Mouse (Mus musculus) intestine, postnatal 0 days (tissue): ENCODE measurements at regions not wholly inside any gene's neighbourhood (a gene's known extent, or its start where the extent isn't known, plus 50 kb on each side); places are given as distances from the start of the nearest gene placed in this dataset.

Experiments used
- ATAC-seq: fragments of 200-750 bp; cut with Nextera tagmentation; 2 replicates; pipeline ENCODE4 v1.8.0; 2017; ENCODE audit warnings: mild to moderate bottlenecking, moderate TSS enrichment, moderate library complexity
- H3K27ac ChIP-seq: fragments of 300-500 bp; sonication (generic); 2 replicates; pipeline ENCODE4 v1.5.1; 2014; ENCODE audit warnings: mild to moderate bottlenecking, low read depth, low read length, moderate library complexity
- H3K27me3 ChIP-seq: fragments of 300-500 bp; sonication (generic); replicated peaks from 2 replicates; pipeline ENCODE4 v1.6.1; 2014; ENCODE audit warnings: low read length, mixed read lengths; ENCODE audit not compliant: control insufficient read depth, insufficient read depth
- H3K36me3 ChIP-seq: fragments of 300-500 bp; sonication (generic); 2 replicates; pipeline ENCODE4 v1.6.1; 2014; ENCODE audit warnings: mild to moderate bottlenecking, moderate library complexity; ENCODE audit not compliant: control insufficient read depth, insufficient read depth
- H3K4me1 ChIP-seq: fragments of 300-500 bp; sonication (generic); replicated peaks from 2 replicates; pipeline ENCODE4 v1.6.1; 2014; ENCODE audit warnings: antibody characterized with exemption, low read length, mixed read lengths; ENCODE audit not compliant: control insufficient read depth, insufficient read depth
- H3K4me2 ChIP-seq: fragments of 300-500 bp; sonication (generic); replicated peaks from 2 replicates; pipeline ENCODE4 v1.6.1; 2014; ENCODE audit warnings: low read depth, mild to moderate bottlenecking, moderate library complexity
- H3K4me3 ChIP-seq: fragments of 300-500 bp; sonication (generic); 2 replicates; pipeline ENCODE4 v1.5.1; 2014; ENCODE audit warnings: low read depth, low read length
- H3K9ac ChIP-seq: fragments of 300-500 bp; sonication (generic); 2 replicates; pipeline ENCODE4 v1.6.1; 2014; ENCODE audit warnings: mild to moderate bottlenecking, low read depth, low read length
- H3K9me3 ChIP-seq: fragments of 300-500 bp; sonication (generic); 2 replicates; pipeline ENCODE4 v1.6.1; 2016; ENCODE audit warnings: mixed run types; ENCODE audit not compliant: control insufficient read depth
- CTCF ChIP-seq: sonication (generic); IDR thresholded peaks from 2 replicates; pipeline ENCODE4 v1.5.1; 2016; ENCODE audit warnings: low read depth, mild to moderate bottlenecking, control low read depth, antibody characterized with exemption, moderate library complexity
- WGBS: fragments of 180-500 bp; shearing (Covaris S2); extraction: QIAGEN DNeasy Blood & Tissue Kit; methylation state at CpG from one replicate; pipeline ENCODE4 v1.1.7; 2014; 5-methylcytosine and 5-hydroxymethylcytosine counted together

GRCm38 (mm10) chr4:134990651-134991050 is 60.0 kb downstream of the Syf2 start:
- ATAC-seq = no peak
- H3K4me1 ChIP-seq = no peaks in the 10 kb centered on the region
- 84% methylated on average over 11 of the region's 11 CpGs for WGBS
- H3K4me2 ChIP-seq = no peak overlapping the region
- peaks cover 8% of the 10 kb centered on the region; the same call in 1 of the 2 replicates for H3K27me3 ChIP-seq
- no peaks in the 10 kb centered on the region for H3K9me3 ChIP-seq
- no peak overlapping the region for H3K9ac ChIP-seq
- H3K36me3 ChIP-seq = no peaks in the 10 kb centered on the region
- H3K4me3 ChIP-seq = no peak overlapping the region
- H3K27ac ChIP-seq = no peak overlapping the region
- no peak for TF ChIP-seq CTCF

GRCm38 (mm10) chr4:134993526-134994122 is 62.9 kb downstream of the Syf2 start:
- H3K4me2 ChIP-seq = no peak overlapping the region
- 46% methylated on average over 8 of the region's 8 CpGs for WGBS
- H3K9ac ChIP-seq = no peak overlapping the region
- no peak for ATAC-seq
- H3K4me3 ChIP-seq = no peak overlapping the region
- no peaks in the 10 kb centered on the region for H3K9me3 ChIP-seq
- peaks cover 8% of the 10 kb centered on the region; the same call in 1 of the 2 replicates for H3K27me3 ChIP-seq
- TF ChIP-seq CTCF = no peak
- H3K4me1 ChIP-seq = no peaks in the 10 kb centered on the region
- H3K36me3 ChIP-seq = no peaks in the 10 kb centered on the region
- H3K27ac ChIP-seq = no peak overlapping the region

- no peak for ATAC-seq
- Histone ChIP-seq H3K9me3 (no peaks in the 10 kb centered on the region), H3K4me3 (no peak overlapping the region), H3K4me2 (no peak overlapping the region), H3K27ac (no peak overlapping the region), H3K27me3 (peaks cover 8% of the 10 kb centered on the region; the same call in 1 of the 2 replicates), H3K36me3 (no peaks in the 10 kb centered on the region), H3K9ac (no peak overlapping the region), H3K4me1 (no peaks in the 10 kb centered on the region)
- no peak for TF ChIP-seq CTCF
- 82% methylated on average over 2 of the region's 2 CpGs for WGBS
Measured at GRCm38 (mm10) chr4:134994205-134994604, 63.5 kb downstream of the Syf2 start.

- WGBS = 68% methylated on average over 6 of the region's 6 CpGs
- Histone ChIP-seq H3K9me3 (no peaks in the 10 kb centered on the region), H3K27me3 (peaks cover 8% of the 10 kb centered on the region; the same call in 1 of the 2 replicates), H3K27ac (no peak overlapping the region), H3K9ac (no peak overlapping the region), H3K4me3 (no peak overlapping the region), H3K36me3 (no peaks in the 10 kb centered on the region), H3K4me1 (no peaks in the 10 kb centered on the region), H3K4me2 (no peak overlapping the region)
- no peak for TF ChIP-seq CTCF
- ATAC-seq = no peak
Measured at GRCm38 (mm10) chr4:134994648-134995047, 64.0 kb downstream of the Syf2 start.

GRCm38 (mm10) chr4:134995052-134995451 is 64.4 kb downstream of the Syf2 start:
- no peak for TF ChIP-seq CTCF
- no peaks in the 10 kb centered on the region for H3K4me1 ChIP-seq
- no peak overlapping the region for H3K9ac ChIP-seq
- no peak for ATAC-seq
- WGBS = 17% methylated on average over 13 of the region's 13 CpGs
- H3K4me3 ChIP-seq = no peak overlapping the region
- H3K9me3 ChIP-seq = no peaks in the 10 kb centered on the region
- H3K27me3 ChIP-seq = peaks cover 8% of the 10 kb centered on the region; the same call in 1 of the 2 replicates
- H3K4me2 ChIP-seq = no peak overlapping the region
- H3K27ac ChIP-seq = no peak overlapping the region
- no peaks in the 10 kb centered on the region for H3K36me3 ChIP-seq

- 94% methylated on average over 6 of the region's 6 CpGs for WGBS
- TF ChIP-seq CTCF = no peak
- Histone ChIP-seq H3K9ac (no peak overlapping the region), H3K4me3 (no peak overlapping the region), H3K4me1 (no peaks in the 10 kb centered on the region), H3K27me3 (peaks cover 8% of the 10 kb centered on the region; the same call in 1 of the 2 replicates), H3K9me3 (no peaks in the 10 kb centered on the region), H3K36me3 (no peaks in the 10 kb centered on the region), H3K4me2 (no peak overlapping the region), H3K27ac (no peak overlapping the region)
- no peak for ATAC-seq
Measured at GRCm38 (mm10) chr4:134996121-134996520, 65.4 kb downstream of the Syf2 start.
